Mouse (Mus musculus) cortical plate, adult 2 months (tissue): ENCODE results near the gene Tyw3.

ENCODE experiments used
- CTCF ChIP-seq: fragments of 200-500 bp; IDR thresholded peaks from 2 replicates; pipeline ENCODE4 v1.5.1; 2011; ENCODE audit warnings: mild to moderate bottlenecking, control low read depth, low read length; ENCODE audit not compliant: insufficient read depth; ENCODE audit errors: extremely low read depth
- POLR2A ChIP-seq: fragments of 200-500 bp; IDR thresholded peaks from 2 replicates; pipeline ENCODE4 v1.6.1; 2011; ENCODE audit warnings: mild to moderate bottlenecking, low read length, control low read depth; ENCODE audit not compliant: insufficient read depth; ENCODE audit errors: extremely low read depth

DNA sequence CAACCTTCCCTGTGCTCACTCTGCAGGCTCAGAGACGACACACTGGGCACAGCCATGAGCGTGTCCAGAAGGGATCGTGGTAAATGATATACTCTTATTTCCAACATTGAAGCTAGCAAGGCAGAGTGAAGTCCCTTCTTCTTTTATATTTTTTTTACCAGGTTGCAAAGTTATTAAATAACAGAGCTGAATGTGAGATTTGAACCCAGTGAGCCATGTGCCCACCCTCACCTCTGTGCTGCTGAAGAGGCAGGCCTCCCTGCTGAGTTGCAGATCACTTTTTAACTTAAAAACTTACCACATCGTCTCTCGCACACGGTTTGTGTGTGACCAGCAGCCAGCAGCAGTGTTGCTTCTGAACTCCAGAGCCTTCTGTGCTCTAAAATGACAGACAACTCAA, 2.7 kb downstream of the Tyw3 start:
- TF ChIP-seq POLR2A, result no peak
- TF ChIP-seq CTCF, result no peak
